ENCODE assay signal across 11 mouse cellular contexts in genomic region chr5:60608943-60609614, GRCm38 (mm10).
DNase-seq lines count a peak whose midpoint lies in the region; ATAC-seq lines count a peak whose summit lies in the region.
"Had no signal": no experiment of that assay in that cellular context is flagged by ENCODE, and none has a peak within 500 bp of the region (broad histone marks: within the 10 kb centered on the region; RNA-seq: fewer than 3 reads in every experiment).

No protein-coding gene starts in this region.

- peak overlapping the region; percentile 54 for H3K27ac ChIP-seq in forebrain, embryonic 13.5 days
- no peak overlapping the region for H3K27ac ChIP-seq in forebrain, embryonic 11.5 days (ENCODE audit: low read depth, low read length)
- H3K27ac ChIP-seq: heart, embryonic 13.5 days; midbrain, embryonic 12.5 days had no signal

- ATAC-seq in forebrain, embryonic 13.5 days: peak; percentile 87
- no peak for ATAC-seq in forebrain, embryonic 11.5 days (replicated peaks; ENCODE audit: low FRiP score)
- no peak for ATAC-seq in monocyte, adult 5-6 weeks (replicated peaks; ENCODE audit: insufficient number of reproducible peaks, low FRiP score, low TSS enrichment, poor library complexity, severe bottlenecking)

- no peaks in the 10 kb centered on the region for H3K4me1 ChIP-seq in forebrain, embryonic 13.5 days
- no peaks in the 10 kb centered on the region for H3K4me1 ChIP-seq in forebrain, embryonic 11.5 days (replicated peaks; ENCODE audit: control insufficient read depth, insufficient read depth, low read length)
- H3K4me1 ChIP-seq: heart, embryonic 13.5 days; midbrain, embryonic 12.5 days had no signal

- H3K4me2 ChIP-seq in forebrain, embryonic 13.5 days: no peak overlapping the region
- no peak overlapping the region for H3K4me2 ChIP-seq in forebrain, embryonic 11.5 days (ENCODE audit: low read depth, low read length, severe bottlenecking)
- H3K4me2 ChIP-seq: heart, embryonic 13.5 days; midbrain, embryonic 12.5 days had no signal

- no peaks in the 10 kb centered on the region for H3K27me3 ChIP-seq in forebrain, embryonic 13.5 days
- H3K27me3 ChIP-seq in forebrain, embryonic 11.5 days (ENCODE audit: control insufficient read depth, insufficient read depth, low read length): no peaks in the 10 kb centered on the region
- H3K27me3 ChIP-seq: heart, embryonic 13.5 days; midbrain, embryonic 12.5 days had no signal

- H3K4me3 ChIP-seq in forebrain, embryonic 13.5 days: no peak overlapping the region
- H3K4me3 ChIP-seq in forebrain, embryonic 11.5 days (ENCODE audit: low read depth, low read length): no peak overlapping the region
- H3K4me3 ChIP-seq: heart, embryonic 13.5 days; midbrain, embryonic 12.5 days had no signal

- H3K36me3 ChIP-seq in forebrain, embryonic 13.5 days (ENCODE audit: poor library complexity, severe bottlenecking): no peaks in the 10 kb centered on the region
- H3K36me3 ChIP-seq in forebrain, embryonic 11.5 days (ENCODE audit: control insufficient read depth, insufficient read depth, low read length): no peaks in the 10 kb centered on the region
- H3K36me3 ChIP-seq: G1E; heart, embryonic 13.5 days; midbrain, embryonic 12.5 days had no signal

- no peaks in the 10 kb centered on the region for H3K9me3 ChIP-seq in forebrain, embryonic 13.5 days (replicated peaks)
- no peaks in the 10 kb centered on the region for H3K9me3 ChIP-seq in forebrain, embryonic 11.5 days (ENCODE audit: control insufficient read depth, low read length)
- H3K9me3 ChIP-seq: G1E; heart, embryonic 13.5 days; midbrain, embryonic 12.5 days had no signal

- H3K9ac ChIP-seq in forebrain, embryonic 13.5 days: no peak overlapping the region
- no peak overlapping the region for H3K9ac ChIP-seq in forebrain, embryonic 11.5 days (ENCODE audit: low read length)
- H3K9ac ChIP-seq: heart, embryonic 13.5 days; midbrain, embryonic 12.5 days had no signal

- no peak for DNase-seq in forebrain, embryonic 11.5 days (ENCODE audit: low spot score)
- peak; percentile 63 for DNase-seq in A20 (ENCODE audit: low read depth, low spot score)
- DNase-seq in embryo, embryonic 10 days (ENCODE audit: low spot score): peak; percentile 33
- peak; percentile 9 to 57 for DNase-seq in layer of hippocampus, postnatal 25 days (ENCODE audit: extremely low spot score in 1 of 2, low spot score in 1 of 2)
- DNase-seq in spleen, adult 18-20 months: no peak
- DNase-seq in gastrocnemius, postnatal 25 days: no peak

- 22% methylated on average over 4 of the region's 4 CpGs for WGBS in forebrain, embryonic 13.5 days
- 43% methylated on average over 4 of the region's 4 CpGs for WGBS in forebrain, embryonic 11.5 days

Comparison
In these comparisons a context has a peak if more than half of its experiments do, and no peak if none do; other contexts are left out.
1. DNase-seq: peak in A20 (single experiment), embryo, embryonic 10 days (single experiment) and layer of hippocampus, postnatal 25 days (2 of 2); none in forebrain, embryonic 11.5 days (single experiment), spleen, adult 18-20 months (0 of 2) and gastrocnemius, postnatal 25 days (single experiment).